ENCODE assay signal across 8 mouse cellular contexts in genomic region chr3:141931372-141932092, GRCm38 (mm10).
DNase-seq lines count a peak whose midpoint lies in the region; ATAC-seq and TF ChIP-seq lines count a peak whose summit lies in the region.

No protein-coding gene starts in this region.

- H3K4me1 ChIP-seq in CH12.LX (ENCODE audit: control insufficient read depth in 1 of 2, insufficient read depth in 2 of 2): peaks cover 2 to 13% of the 10 kb centered on the region in 2 experiments; a peak in 3 of 4 replicates
- peaks cover 33% of the 10 kb centered on the region for H3K4me1 ChIP-seq in hindbrain, embryonic 15.5 days (replicated peaks)

- TF ChIP-seq RAD21 in CH12.LX (IDR thresholded peaks at IDR 0.05; ENCODE audit: low read depth, low read length): no peak

- H3K79me2 ChIP-seq in CH12.LX (replicated peaks; ENCODE audit: control insufficient read depth, extremely low read depth, insufficient read depth, poor library complexity, severe bottlenecking): no peaks in the 10 kb centered on the region

- dilution Hi-C loops in CH12.LX (cut with MboI; ENCODE audit: extremely low pct_ligation_motif_present, extremely low pct_unique_long_range_greater_than_20kb, low sequenced_read_pairs): no loop called here

- H3K27me3 ChIP-seq in CH12.LX (replicated peaks): no peaks in the 10 kb centered on the region
- H3K27me3 ChIP-seq in hindbrain, embryonic 15.5 days: no peaks in the 10 kb centered on the region

- H3K9ac ChIP-seq in CH12.LX (ENCODE audit: insufficient read depth, low read depth): no peak overlapping the region
- H3K9ac ChIP-seq in hindbrain, embryonic 15.5 days: peak overlapping the region; percentile 14; the same call in 1 of the 2 replicates

- no peak overlapping the region for H3K4me3 ChIP-seq in CH12.LX (replicated peaks in 1 of 3; ENCODE audit: low read depth in 2 of 3, low read length in 2 of 3, poor library complexity in 1 of 3)
- H3K4me3 ChIP-seq in hindbrain, embryonic 15.5 days: peak overlapping the region; percentile 25

- in situ Hi-C loops in CH12.LX (cut with MboI; ENCODE audit: low pct_ligation_motif_present, low pct_unique_long_range_greater_than_20kb, low sequenced_read_pairs): no loop called here

- no peak for TF ChIP-seq EP300 in CH12.LX (IDR thresholded peaks at IDR 0.05; ENCODE audit: low read length)

- no peaks in the 10 kb centered on the region for H3K36me3 ChIP-seq in CH12.LX (replicated peaks in 1 of 2; ENCODE audit: control insufficient read depth in 1 of 2, insufficient read depth in 1 of 2, low read length in 1 of 2)
- no peaks in the 10 kb centered on the region for H3K36me3 ChIP-seq in hindbrain, embryonic 15.5 days

- no peak for TF ChIP-seq POLR2A in CH12.LX (IDR thresholded peaks at IDR 0.05; ENCODE audit: low read depth, low read length)

- H3K27ac ChIP-seq in CH12.LX (ENCODE audit: insufficient read depth, low read depth): no peak overlapping the region
- peak overlapping the region; percentile 72 for H3K27ac ChIP-seq in hindbrain, embryonic 15.5 days (replicated peaks)

- peak; percentile 8 for DNase-seq in gastrocnemius, postnatal 14 days
- DNase-seq in gastrocnemius, postnatal 25 days: no peak
- DNase-seq in CH12.LX (ENCODE audit: extremely low read depth): peak; percentile 27
- peak; percentile 81 for DNase-seq in embryo, embryonic 10.5 days (ENCODE audit: low spot score)
- peak; percentile 7 to 34 for DNase-seq in lung, postnatal 4 days
- DNase-seq in right cerebral cortex, postnatal 36 days (ENCODE audit: low spot score in 2 of 2): peak; percentile 10 to 18
- DNase-seq in thymus, adult 18-20 months: no peak

- no peaks in the 10 kb centered on the region for H3K9me3 ChIP-seq in CH12.LX (replicated peaks; ENCODE audit: low read length)
- no peaks in the 10 kb centered on the region for H3K9me3 ChIP-seq in hindbrain, embryonic 15.5 days

- peak; percentile 70 for ATAC-seq in hindbrain, embryonic 15.5 days (ENCODE audit: low FRiP score, low read depth)

- H3K4me2 ChIP-seq in CH12.LX (ENCODE audit: insufficient read depth, low read depth, poor library complexity, severe bottlenecking): peak overlapping the region; percentile 59; the same call in 1 of the 2 replicates
- peak overlapping the region; percentile 54 for H3K4me2 ChIP-seq in hindbrain, embryonic 15.5 days

- intact Hi-C loops in gastrocnemius, postnatal 14 days (cut with DNase I; ENCODE audit: low total_unique reads): no loop called here

- TF ChIP-seq CTCF in CH12.LX (conservative IDR thresholded peaks at IDR 0.05 in 1 of 2, IDR thresholded peaks at IDR 0.05 in 1 of 2; ENCODE audit: low read depth in 2 of 2, low read length in 2 of 2): 0 out of 4 replicates have a peak, but pooled peaks of 1 of the 2 experiments have one; percentile 4

- 6% methylated on average over 10 of the region's 10 CpGs for WGBS in hindbrain, embryonic 15.5 days

TF ChIP-seq in CH12.LX, 34 proteins besides CTCF, POLR2A, EP300 and RAD21:
- 0 out of 2 replicates have a peak, but pooled peaks have one; percentile 4 for TF ChIP-seq SIN3A (IDR thresholded peaks at IDR 0.05; ENCODE audit: low read length)
- TF ChIP-seq ELF1 (IDR thresholded peaks at IDR 0.05; ENCODE audit: low read depth, low read length): 0 out of 2 replicates have a peak, but pooled peaks have one; percentile 31
- TF ChIP-seq ZNF384 (IDR thresholded peaks at IDR 0.05; ENCODE audit: low read depth, low read length): peak; percentile 59
- TF ChIP-seq RCOR1 (conservative IDR thresholded peaks at IDR 0.05; ENCODE audit: low read depth, low read length): no peak

Comparison
In these comparisons a context has a peak if more than half of its experiments do, and no peak if none do; other contexts are left out.
1. DNase-seq: peak in gastrocnemius, postnatal 14 days (single experiment), CH12.LX (single experiment), embryo, embryonic 10.5 days (single experiment), lung, postnatal 4 days (2 of 2) and right cerebral cortex, postnatal 36 days (2 of 2); none in gastrocnemius, postnatal 25 days (single experiment) and thymus, adult 18-20 months (0 of 2).